Mouse (Mus musculus) urinary bladder, postnatal 4 days (tissue): ENCODE measurements around the gene Olfr131.
"Not testable (repeated sequence)": the region's sequence is repeated elsewhere in the genome, so short reads cannot be mapped to it uniquely, and the experiment has no call there.

Experiments used
- DNase-seq, 2 experiments: peaks; one replicate each; pipeline ENCODE4 v3.0.0; 2021 to 2022; ENCODE audit warnings: low spot score in 2 of 2

Olfr131 gene

GRCm38 (mm10) chr17:38088593-38088992, at the start of gene Olfr131:
TSS of gene Olfr131 (minus strand) at chr17:38088693.
- DNase-seq, result no peak

DNA sequence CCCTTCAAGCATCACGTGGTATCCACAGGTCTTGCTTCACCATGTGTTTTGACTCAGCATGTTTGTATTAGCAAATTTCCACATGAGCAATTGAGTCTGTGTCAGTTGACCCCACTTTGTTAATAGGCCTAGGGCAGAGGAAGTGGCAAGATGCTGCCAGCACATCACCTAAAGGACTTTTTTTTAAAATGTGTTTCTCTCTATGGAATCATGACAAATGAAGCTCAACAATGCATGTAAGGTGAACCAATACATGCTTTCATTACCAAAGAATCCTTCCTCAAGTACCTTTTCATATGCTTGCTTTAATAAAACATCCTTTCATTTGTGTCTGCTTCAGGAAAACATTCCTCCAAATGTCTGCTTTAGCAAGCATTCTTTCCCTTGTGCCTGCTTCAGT, 45.9 kb upstream of the Olfr131 start, which contains the start of gene Olfr132:
Gene Olfr132, minus strand, starts transcription at position 101 of the 400 bp plus-strand sequence.
- no peak for DNase-seq

- not testable (repeated sequence) for DNase-seq
These were observed 36.9 kb upstream of the Olfr131 start for GRCm38 (mm10) chr17:38125371-38125770.

DNA sequence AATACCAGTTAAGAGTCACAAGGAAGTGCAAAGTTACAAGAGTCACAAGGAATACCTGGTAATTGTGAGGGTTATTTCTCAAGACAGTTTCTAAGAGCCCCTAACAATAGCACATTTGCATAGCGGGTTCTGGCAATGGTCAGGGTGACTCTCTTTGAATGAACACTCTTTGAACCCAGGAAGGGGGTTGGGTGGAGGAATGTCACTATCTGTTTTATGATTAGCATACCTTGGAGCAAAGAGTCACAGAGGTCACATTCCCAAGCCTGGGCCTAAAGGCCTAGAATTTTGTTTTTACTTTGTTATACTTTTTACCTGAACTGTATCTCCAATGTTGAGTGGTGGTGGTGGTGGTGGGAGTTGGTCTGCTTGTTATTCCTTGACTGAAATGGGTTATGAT, 35.7 kb upstream of the Olfr131 start:
- not testable (repeated sequence) for DNase-seq

DNA sequence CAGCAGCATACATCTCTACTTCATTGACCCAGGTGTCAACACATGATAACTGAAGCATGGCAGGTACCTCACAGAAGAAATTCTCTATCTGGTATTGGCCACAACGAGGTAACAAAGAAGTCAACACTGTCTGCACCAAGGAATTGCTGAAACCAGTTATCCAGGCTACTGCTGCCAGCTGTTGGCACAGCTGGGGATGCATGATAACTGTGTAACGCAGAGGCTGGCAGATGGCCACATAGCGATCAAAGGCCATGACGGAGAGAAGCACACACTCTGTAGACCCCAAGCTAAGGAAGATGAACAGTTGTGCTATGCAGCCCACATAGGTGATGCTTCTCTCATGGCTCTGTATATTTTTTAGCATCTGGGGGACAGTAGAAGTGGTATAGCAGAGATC, 6.1 kb downstream of the Olfr131 start:
- DNase-seq, result no peak

GRCm38 (mm10) chr17:38063621-38064020, 24.9 kb downstream of the Olfr131 start, which contains the start of gene Olfr130:
TSS of gene Olfr130 (plus strand) at chr17:38063921.
- no peak for DNase-seq

- no peak for DNase-seq
These were observed 28.5 kb downstream of the Olfr131 start, which contains the start of gene Olfr129 for GRCm38 (mm10) chr17:38059979-38060378. TSS of gene Olfr129 (minus strand) at chr17:38060079.
